Mouse (Mus musculus) lung, embryonic 15.5 days (tissue): ENCODE results near the gene Stra8. TPM values are rescaled to one million over a fixed set of nuclear protein-coding genes. Genes with fewer than 3 reads are reported as not detected.

ENCODE experiments used
- ATAC-seq: fragments of 200-750 bp; cut with Nextera tagmentation; 2 replicates; pipeline ENCODE4 v1.8.0; 2017; ENCODE audit warnings: moderate number of reproducible peaks, borderline replicate concordance; ENCODE audit not compliant: low FRiP score, low TSS enrichment; ENCODE audit errors: extremely low read depth
- H3K27ac ChIP-seq: fragments of 300-500 bp; sonication (generic); 2 replicates; pipeline ENCODE4 v1.5.1; 2015; ENCODE audit warnings: moderate library complexity, mild to moderate bottlenecking, inconsistent platforms
- H3K27me3 ChIP-seq: fragments of 300-500 bp; sonication (generic); 2 replicates; pipeline ENCODE4 v1.6.1; 2015; ENCODE audit warnings: inconsistent platforms
- H3K36me3 ChIP-seq: fragments of 300-500 bp; sonication (generic); 2 replicates; pipeline ENCODE4 v1.6.1; 2015; ENCODE audit warnings: inconsistent platforms
- H3K4me1 ChIP-seq: fragments of 300-500 bp; sonication (generic); 2 replicates; pipeline ENCODE4 v1.6.1; 2015; ENCODE audit warnings: inconsistent platforms
- H3K4me2 ChIP-seq: fragments of 300-500 bp; sonication (generic); 2 replicates; pipeline ENCODE4 v1.6.1; 2015; ENCODE audit warnings: inconsistent platforms, mild to moderate bottlenecking, moderate library complexity
- H3K4me3 ChIP-seq: fragments of 300-500 bp; sonication (generic); 2 replicates; pipeline ENCODE4 v1.5.1; 2015; ENCODE audit warnings: mild to moderate bottlenecking, inconsistent platforms
- H3K9ac ChIP-seq: fragments of 300-500 bp; sonication (generic); 2 replicates; pipeline ENCODE4 v1.6.1; 2015; ENCODE audit warnings: inconsistent platforms
- H3K9me3 ChIP-seq: fragments of 300-500 bp; sonication (generic); 2 replicates; pipeline ENCODE4 v1.6.1; 2016; ENCODE audit warnings: inconsistent platforms
- WGBS: fragments of 180-500 bp; shearing (Covaris S2); methylation state at CpG from one replicate; pipeline ENCODE4 v1.1.7; 2015; 5-methylcytosine and 5-hydroxymethylcytosine counted together
- polyA plus RNA-seq: library from polyadenylated mRNA; unstranded; fragments of >200 nt; fragmentation: Nextera tagmentation; extraction: Ambion mirVana; gene quantifications from 2 replicates; pipeline ENCODE4 v1.2.1, GENCODE M21; 2015

Gene Stra8
- polyA plus RNA-seq, 1 experiment from 2014 or later = not detected

- H3K9me3 ChIP-seq = no peaks in the 10 kb centered on the region
- ATAC-seq = peak; percentile 66; the same call in 1 of the 2 replicates
- 48% methylated on average over 12 of the region's 12 CpGs for WGBS
- H3K9ac ChIP-seq = no peak overlapping the region
- no peaks in the 10 kb centered on the region for H3K27me3 ChIP-seq
- H3K4me3 ChIP-seq = no peak overlapping the region
- no peaks in the 10 kb centered on the region for H3K36me3 ChIP-seq
- no peak overlapping the region for H3K4me2 ChIP-seq
- 0 out of 2 replicates have a peak overlapping the region, but pooled peaks have one; percentile 4 for H3K27ac ChIP-seq
- peaks cover 20% of the 10 kb centered on the region for H3K4me1 ChIP-seq
Measured at GRCm38 (mm10) chr6:34987085-34987645, 67.2 kb downstream of the Stra8 start.

- H3K9me3 ChIP-seq = no peaks in the 10 kb centered on the region
- no peaks in the 10 kb centered on the region for H3K36me3 ChIP-seq
- WGBS = 9% methylated on average over 20 of the region's 20 CpGs
- H3K4me1 ChIP-seq = peaks cover 20% of the 10 kb centered on the region
- H3K4me2 ChIP-seq = peak within 1 kb of the TSS; percentile 31
- no peaks in the 10 kb centered on the region for H3K27me3 ChIP-seq
- no peak within 1 kb of the TSS for H3K9ac ChIP-seq
- no peak within 1 kb of the TSS for H3K4me3 ChIP-seq
- ATAC-seq = peak; percentile 48; the same call in 1 of the 2 replicates
- no peak within 1 kb of the TSS; the same call in 1 of the 2 replicates for H3K27ac ChIP-seq
Measured at GRCm38 (mm10) chr6:34988081-34988761, 68.3 kb downstream of the Stra8 start, which contains the start of gene Slc23a4. TSS of gene Slc23a4 (minus strand) at chr6:34988404.

Other genes with a start within 250 kb of the Stra8 start
- 9.2 and 11.4 TPM in 2 replicates for gene Agbl3, start 139.7 kb upstream of the Stra8 start, polyA plus RNA-seq
- gene Tmem140, start 57.0 kb upstream of the Stra8 start, polyA plus RNA-seq = 4.9 and 5.4 TPM in 2 replicates
- gene Cyren, start 42.1 kb upstream of the Stra8 start, polyA plus RNA-seq = 21.6 and 22.4 TPM in 2 replicates
- 15.8 and 17.2 TPM in 2 replicates for gene Wdr91, start 9.3 kb upstream of the Stra8 start, polyA plus RNA-seq
- 0.62 and 0.66 TPM in 2 replicates for gene Slc23a4, start 68.2 kb downstream of the Stra8 start, polyA plus RNA-seq
- 27.0 and 27.2 TPM in 2 replicates for gene Cnot4, start 213.6 kb downstream of the Stra8 start, polyA plus RNA-seq